Mouse (Mus musculus) hindbrain, postnatal 0 days (tissue): Measurements from ENCODE around the gene Tbc1d10a. TPM values are rescaled to one million over a fixed set of nuclear protein-coding genes. Genes with fewer than 3 reads are reported as not detected.

Experiments
- ATAC-seq: fragments of 200-750 bp; cut with Nextera tagmentation; 2 replicates; pipeline ENCODE4 v1.8.0; 2017; ENCODE audit warnings: mild to moderate bottlenecking, moderate TSS enrichment, moderate library complexity
- DNase-seq: peaks from one replicate; pipeline ENCODE4 v3.0.0-alpha.2; 2015; ENCODE audit warnings: low spot score
- H3K27ac ChIP-seq: fragments of 300-500 bp; sonication (generic); 2 replicates; pipeline ENCODE4 v1.5.1; 2014; ENCODE audit warnings: mild to moderate bottlenecking
- H3K27me3 ChIP-seq: fragments of 300-500 bp; sonication (generic); 2 replicates; pipeline ENCODE4 v1.6.1; 2014; ENCODE audit warnings: low read length, mixed read lengths; ENCODE audit not compliant: insufficient read depth
- H3K36me3 ChIP-seq: fragments of 300-500 bp; sonication (generic); 2 replicates; pipeline ENCODE4 v1.6.1; 2014; ENCODE audit warnings: low read length, mixed read lengths; ENCODE audit not compliant: insufficient read depth
- H3K4me1 ChIP-seq: fragments of 300-500 bp; sonication (generic); 2 replicates; pipeline ENCODE4 v1.6.1; 2014; ENCODE audit warnings: antibody characterized with exemption, low read length, mixed read lengths; ENCODE audit not compliant: insufficient read depth
- H3K4me2 ChIP-seq: fragments of 300-500 bp; sonication (generic); 2 replicates; pipeline ENCODE4 v1.6.1; 2014; ENCODE audit warnings: low read depth, mild to moderate bottlenecking, low read length, moderate library complexity, mixed read lengths
- H3K4me3 ChIP-seq: fragments of 300-500 bp; sonication (generic); 2 replicates; pipeline ENCODE4 v1.5.1; 2014; ENCODE audit warnings: low read length
- H3K9ac ChIP-seq: fragments of 300-500 bp; sonication (generic); replicated peaks from 2 replicates; pipeline ENCODE4 v1.6.1; 2014; ENCODE audit warnings: mild to moderate bottlenecking, low read length, moderate library complexity, mixed read lengths
- H3K9me3 ChIP-seq: fragments of 300-500 bp; sonication (generic); 2 replicates; pipeline ENCODE4 v1.6.1; 2016; ENCODE audit warnings: low read length, mixed read lengths
- CTCF ChIP-seq: IDR thresholded peaks from 2 replicates; pipeline ENCODE4 v1.5.1; 2016; ENCODE audit warnings: antibody characterized with exemption, control low read depth, low read depth
- WGBS: fragments of 180-500 bp; shearing (Covaris S2); extraction: QIAGEN DNeasy Blood & Tissue Kit; methylation state at CpG from one replicate; pipeline ENCODE4 v1.1.7; 2014; 5-methylcytosine and 5-hydroxymethylcytosine counted together
- polyA plus RNA-seq: library from polyadenylated mRNA; unstranded; fragments of >200 nt; fragmentation: Nextera tagmentation; extraction: Ambion mirVana; gene quantifications from 2 replicates; pipeline ENCODE4 v1.2.1, GENCODE M21; 2015
- total RNA-seq: library from RNA; depleted of rRNA; stranded (reverse); fragments of >200 nt; gene quantifications from 2 replicates; pipeline ENCODE4 v1.2.3, GENCODE M21; 2014

The Tbc1d10a gene
- total and polyA plus RNA-seq, 2 experiments from 2014 or later = 34.2 to 59.1 TPM

DNA sequence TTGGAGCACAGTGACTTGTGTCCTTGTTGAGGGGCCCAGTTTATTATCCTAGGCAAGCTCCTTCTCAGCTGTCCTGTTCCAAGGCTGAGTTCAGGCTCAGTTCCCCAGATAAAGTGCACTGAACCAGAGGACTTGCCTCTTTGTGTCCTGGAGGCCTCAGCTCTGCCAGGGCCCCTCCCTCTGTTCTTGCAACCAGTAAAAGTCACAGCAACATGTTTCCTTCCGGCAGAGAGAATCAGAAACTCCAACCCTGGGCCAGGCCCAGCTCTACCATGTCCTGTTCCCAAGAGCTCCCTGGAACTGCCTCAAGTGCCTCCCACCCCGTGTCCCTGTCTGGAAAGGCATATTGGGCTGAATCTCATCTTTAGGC is 17.1 kb downstream of the Tbc1d10a start:
- no peak for TF ChIP-seq CTCF
- 26% methylated on average over 2 of the region's 2 CpGs for WGBS
- Histone ChIP-seq H3K4me2 (no peak overlapping the region), H3K9ac (no peak overlapping the region), H3K27ac (peak overlapping the region; percentile 27; the same call in 1 of the 2 replicates), H3K36me3 (peaks cover 5% of the 10 kb centered on the region; the same call in 1 of the 2 replicates), H3K27me3 (no peaks in the 10 kb centered on the region), H3K4me3 (no peak overlapping the region), H3K4me1 (no peaks in the 10 kb centered on the region), H3K9me3 (no peaks in the 10 kb centered on the region)
- DNase-seq (peak; percentile 50), ATAC-seq (peak; percentile 62; the same call in 1 of the 2 replicates)

DNA sequence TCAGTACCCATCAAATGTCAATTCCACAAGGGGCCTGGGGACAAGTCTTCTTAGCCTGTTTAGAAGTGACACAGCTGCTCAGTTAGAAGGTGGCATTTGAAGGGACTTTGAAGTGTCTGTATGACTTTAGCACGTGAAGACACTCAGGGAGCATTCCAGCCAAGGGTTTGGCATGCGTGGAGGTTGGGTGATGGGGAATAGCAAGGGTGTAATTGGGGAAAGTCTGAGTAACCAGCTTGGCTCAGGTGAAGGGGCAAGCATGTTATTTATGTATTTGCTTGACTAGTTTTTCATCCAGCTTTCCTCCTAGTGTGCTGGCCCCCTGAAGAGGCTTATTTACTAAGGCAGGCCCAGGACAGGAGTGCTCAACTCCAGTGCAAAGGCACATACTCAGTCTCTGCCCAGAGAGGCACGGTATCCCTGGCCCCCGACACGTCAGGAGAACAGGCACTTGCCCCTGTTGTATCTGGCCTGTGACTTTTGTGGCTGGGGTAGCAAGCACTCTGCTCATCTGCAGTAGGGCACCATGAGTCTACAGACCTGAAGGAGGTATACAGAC is 18.6 kb downstream of the Tbc1d10a start:
- H3K9me3 ChIP-seq = no peaks in the 10 kb centered on the region
- no peak overlapping the region for H3K4me3 ChIP-seq
- no peaks in the 10 kb centered on the region for H3K4me1 ChIP-seq
- no peaks in the 10 kb centered on the region for H3K27me3 ChIP-seq
- no peak for ATAC-seq
- no peak overlapping the region for H3K4me2 ChIP-seq
- no peak overlapping the region for H3K27ac ChIP-seq
- WGBS = 83% methylated on average over 5 of the region's 5 CpGs
- H3K9ac ChIP-seq = no peak overlapping the region
- DNase-seq = no peak
- TF ChIP-seq CTCF = no peak
- peaks cover 10% of the 10 kb centered on the region; the same call in 1 of the 2 replicates for H3K36me3 ChIP-seq

DNA sequence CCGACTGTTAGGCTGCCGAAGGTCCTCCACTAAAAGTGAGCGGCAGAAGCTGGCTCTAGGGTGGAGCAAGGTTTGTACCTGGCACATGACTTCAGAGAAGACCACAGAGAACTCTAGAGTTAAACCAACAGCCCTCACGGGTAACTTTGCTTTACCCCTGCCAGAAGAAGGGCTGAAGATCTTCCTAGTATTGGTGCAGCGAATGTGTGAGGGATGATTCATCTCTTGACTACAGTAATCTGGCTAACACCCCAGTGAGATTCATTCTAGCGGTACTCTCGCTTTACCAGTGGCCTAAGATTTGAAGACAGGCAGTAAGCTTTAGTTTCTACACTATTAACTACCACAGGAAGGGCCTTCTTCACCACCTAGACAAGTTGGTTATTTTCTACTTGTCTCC is 19.4 kb downstream of the Tbc1d10a start:
- peaks cover 18% of the 10 kb centered on the region; the same call in 1 of the 2 replicates for H3K36me3 ChIP-seq

DNA sequence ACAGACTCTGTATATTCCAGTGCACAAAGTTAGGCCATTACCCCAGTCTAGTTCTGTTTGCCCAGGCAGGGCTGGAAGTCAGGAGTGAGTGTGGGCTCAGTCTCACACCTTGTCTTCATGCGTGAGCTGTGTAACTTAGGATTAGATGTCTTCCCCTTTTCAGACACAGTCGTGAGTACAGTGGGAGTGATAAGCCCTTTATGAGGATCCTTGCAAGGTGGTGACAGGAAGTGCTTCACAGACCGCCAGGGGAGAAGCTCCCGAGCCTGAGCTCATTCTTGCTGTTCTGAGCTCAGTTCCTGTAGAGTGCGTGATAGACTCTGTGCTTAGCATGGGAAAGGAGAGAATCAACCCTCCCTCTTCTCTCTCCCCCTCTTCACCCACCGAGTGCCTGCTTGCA is 20.0 kb downstream of the Tbc1d10a start:
- no peaks in the 10 kb centered on the region for H3K4me1 ChIP-seq
- H3K36me3 ChIP-seq = peaks cover 24% of the 10 kb centered on the region; the same call in 1 of the 2 replicates
- H3K9ac ChIP-seq = no peak overlapping the region
- 85% methylated on average over 6 of the region's 6 CpGs for WGBS
- H3K4me2 ChIP-seq = no peak overlapping the region
- H3K9me3 ChIP-seq = no peaks in the 10 kb centered on the region
- ATAC-seq = no peak
- H3K27me3 ChIP-seq = no peaks in the 10 kb centered on the region
- no peak overlapping the region for H3K27ac ChIP-seq
- no peak for TF ChIP-seq CTCF
- DNase-seq = no peak
- H3K4me3 ChIP-seq = no peak overlapping the region

More for the DNA sequence above, 19.4 kb downstream of the Tbc1d10a start:
- 91% methylated on average over 7 of the region's 7 CpGs for WGBS
- Histone ChIP-seq H3K4me3 (no peak overlapping the region), H3K9me3 (no peaks in the 10 kb centered on the region), H3K4me2 (no peak overlapping the region), H3K4me1 (no peaks in the 10 kb centered on the region), H3K9ac (no peak overlapping the region), H3K27me3 (no peaks in the 10 kb centered on the region), H3K27ac (no peak overlapping the region)
- TF ChIP-seq CTCF = no peak
- no peak for ATAC-seq
- DNase-seq = no peak

DNA sequence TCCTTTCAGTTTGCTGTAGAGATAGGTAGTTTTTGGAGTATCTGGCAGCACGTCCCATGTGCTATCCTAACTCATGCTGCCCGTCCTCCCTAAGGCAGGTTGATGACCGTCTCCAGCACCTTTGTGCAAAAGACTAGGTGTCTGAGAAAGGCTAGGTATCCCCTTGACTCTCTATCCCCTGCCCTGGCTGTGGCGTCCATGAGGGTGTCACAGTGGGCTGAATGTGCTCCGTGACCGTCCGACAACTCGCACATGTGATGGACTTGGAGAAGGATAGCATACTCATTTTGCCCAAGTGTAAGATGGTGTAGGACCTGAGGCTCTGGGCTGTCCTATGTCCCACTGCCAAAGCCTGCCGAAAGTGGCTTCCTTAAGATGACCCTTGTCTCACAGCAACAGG is 21.1 kb downstream of the Tbc1d10a start:
- no peak overlapping the region for H3K27ac ChIP-seq
- ATAC-seq (no peak), DNase-seq (no peak)
- no peak overlapping the region for H3K4me2 ChIP-seq
- H3K36me3 ChIP-seq = peaks cover 31% of the 10 kb centered on the region
- H3K9me3 ChIP-seq = no peaks in the 10 kb centered on the region
- H3K27me3 ChIP-seq = no peaks in the 10 kb centered on the region
- WGBS = 92% methylated on average over 9 of the region's 9 CpGs
- H3K4me1 ChIP-seq = no peaks in the 10 kb centered on the region
- no peak for TF ChIP-seq CTCF
- no peak overlapping the region for H3K4me3 ChIP-seq
- no peak overlapping the region for H3K9ac ChIP-seq

DNA sequence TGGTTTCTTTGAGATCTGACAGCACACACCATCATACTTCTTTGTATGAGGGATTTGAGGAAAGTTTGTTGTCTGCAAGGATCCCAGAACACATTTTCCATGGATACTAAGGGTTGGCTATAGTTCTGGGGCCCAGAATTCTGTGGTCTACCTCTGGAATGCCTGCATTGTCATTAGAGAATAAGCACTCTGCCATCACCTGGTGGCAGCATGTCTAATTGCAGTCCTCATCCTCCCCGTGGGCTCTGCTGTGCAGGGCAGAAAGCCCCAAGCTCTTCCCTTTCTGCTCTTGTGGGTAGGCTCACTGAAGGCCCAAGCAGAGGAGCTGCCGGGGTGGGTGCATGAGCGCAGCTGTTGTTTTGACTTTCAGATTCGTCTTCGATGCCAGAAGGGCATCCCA is 23.0 kb downstream of the Tbc1d10a start:
- Histone ChIP-seq H3K4me3 (no peak overlapping the region), H3K36me3 (peaks cover 48% of the 10 kb centered on the region), H3K27ac (no peak overlapping the region), H3K9me3 (no peaks in the 10 kb centered on the region), H3K4me1 (no peaks in the 10 kb centered on the region), H3K27me3 (no peaks in the 10 kb centered on the region), H3K4me2 (no peak overlapping the region), H3K9ac (no peak overlapping the region)
- ATAC-seq = no peak
- TF ChIP-seq CTCF = peak; percentile 62
- no peak for DNase-seq
- WGBS = 84% methylated on average over 5 of the region's 5 CpGs

DNA sequence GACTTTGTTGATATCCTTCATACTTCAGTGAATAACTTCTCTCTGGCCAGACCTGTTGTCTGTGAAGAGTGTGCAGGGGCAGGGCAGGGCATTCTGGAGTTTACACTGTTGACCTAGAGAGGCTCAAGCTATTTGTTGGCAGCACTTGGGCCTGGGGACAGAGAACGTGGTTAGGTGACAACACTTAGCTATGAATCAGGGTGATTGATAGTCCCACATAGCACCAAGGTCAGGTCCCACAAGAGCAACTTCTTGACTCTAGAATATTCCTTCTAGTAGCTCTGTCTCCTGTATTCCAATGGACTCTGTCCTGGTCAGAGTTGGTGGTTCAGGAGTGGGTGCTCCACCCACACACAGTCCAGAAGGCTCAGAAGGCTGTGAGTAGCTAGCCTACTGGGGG is 24.2 kb downstream of the Tbc1d10a start:
- Histone ChIP-seq H3K27me3 (no peaks in the 10 kb centered on the region), H3K4me1 (no peaks in the 10 kb centered on the region), H3K9me3 (no peaks in the 10 kb centered on the region), H3K27ac (no peak overlapping the region), H3K4me2 (no peak overlapping the region), H3K36me3 (peaks cover 60% of the 10 kb centered on the region), H3K4me3 (no peak overlapping the region), H3K9ac (no peak overlapping the region)
- DNase-seq (no peak), ATAC-seq (no peak)
- TF ChIP-seq CTCF = no peak
- WGBS = 77% methylated on average over 1 of the region's 1 CpGs
